19 mouse cellular contexts compared by ENCODE assay signal in the genomic region with DNA sequence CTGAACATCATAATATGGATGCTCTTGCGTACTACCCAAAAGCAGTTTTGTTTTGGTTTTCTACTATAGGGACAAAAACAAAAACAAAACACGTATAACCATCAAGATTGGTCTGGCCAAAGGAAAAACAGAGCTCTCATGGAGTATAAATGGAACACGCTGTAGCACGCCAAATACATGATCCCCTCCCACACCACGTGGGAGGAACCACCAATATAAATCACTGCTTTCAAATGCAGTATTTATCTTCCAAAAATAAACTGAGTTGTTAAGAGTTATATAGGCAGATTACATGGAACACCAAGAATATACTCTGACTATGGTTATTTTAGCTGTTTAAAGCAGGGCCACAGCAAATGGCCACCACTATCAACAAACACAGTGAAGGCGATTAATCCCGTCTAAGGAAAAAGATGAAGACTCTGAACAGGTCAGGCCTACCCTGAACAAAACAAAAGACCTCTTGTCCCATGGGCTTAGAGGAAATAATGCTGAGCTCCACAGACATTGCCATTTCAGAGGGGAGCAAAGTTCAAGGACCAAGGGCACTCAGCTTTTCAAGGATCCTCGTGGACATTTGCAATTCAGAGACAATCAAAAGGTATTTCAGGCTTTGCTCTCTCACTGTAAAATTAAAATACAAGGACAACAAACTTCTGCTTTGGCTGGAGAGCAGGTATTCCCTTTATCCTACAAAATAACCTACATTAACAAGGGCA. TPM values are rescaled to one million over a fixed set of nuclear protein-coding genes. Genes with fewer than 3 reads are reported as not detected.
DNase-seq lines count a peak whose midpoint lies in the region; ATAC-seq and TF ChIP-seq lines count a peak whose summit lies in the region.
"Had no signal": no experiment of that assay in that cellular context is flagged by ENCODE, and none has a peak within 500 bp of the region (broad histone marks: within the 10 kb centered on the region; RNA-seq: fewer than 3 reads in every experiment).

No protein-coding gene starts in this region.

- TF ChIP-seq EP300 in ES-Bruce4 (IDR thresholded peaks at IDR 0.05; ENCODE audit: insufficient read depth, low read depth, low read length) = no peak

- no peak for ATAC-seq in kidney, embryonic 16.5 days (ENCODE audit: low FRiP score, low TSS enrichment)
- ATAC-seq in kidney, embryonic 14.5 days (ENCODE audit: low FRiP score, low TSS enrichment) = no peak
- no peak for ATAC-seq in kidney, postnatal 0 days (replicated peaks; ENCODE audit: low FRiP score, low read depth)
- ATAC-seq in hindbrain, embryonic 12.5 days (ENCODE audit: low FRiP score) = no peak
- ATAC-seq: activated CD4-positive, CD25-positive, alpha-beta regulatory T cell, adult 4 months; intestine, embryonic 16.5 days; lung, postnatal 0 days; midbrain, embryonic 13.5 days had no signal

- DNase-seq in kidney, postnatal 0 days (ENCODE audit: low spot score) = peak; percentile 56
- no peak for DNase-seq in cerebellum, adult 9-10 months
- DNase-seq: adrenal gland, postnatal 25 days; cerebellum, adult 2 months; gastrocnemius, postnatal 25 days; heart, postnatal 14 days had no signal

- peaks cover 4% of the 10 kb centered on the region; the same call in 1 of the 2 replicates for H3K36me3 ChIP-seq in kidney, embryonic 16.5 days (ENCODE audit: insufficient read depth, low read length)
- H3K36me3 ChIP-seq in kidney, embryonic 14.5 days (ENCODE audit: control insufficient read depth, insufficient read depth, low read length) = peaks cover 15% of the 10 kb centered on the region; the same call in 1 of the 2 replicates
- H3K36me3 ChIP-seq in E14TG2a.4 (ENCODE audit: insufficient read depth, low read length) (peaks cover 83% of the 10 kb centered on the region), ES-Bruce4 (ENCODE audit: control insufficient read depth, insufficient read depth, low read length, poor library complexity, severe bottlenecking) (peaks cover 51% of the 10 kb centered on the region)
- H3K36me3 ChIP-seq in kidney, postnatal 0 days (ENCODE audit: insufficient read depth, low read length) = peaks cover 9% of the 10 kb centered on the region; the same call in 1 of the 2 replicates
- H3K36me3 ChIP-seq in hindbrain, embryonic 12.5 days = no peaks in the 10 kb centered on the region
- H3K36me3 ChIP-seq: liver, embryonic 15.5 days; midbrain, embryonic 13.5 days had no signal

- no peak overlapping the region for H3K9ac ChIP-seq in kidney, embryonic 16.5 days (replicated peaks; ENCODE audit: low read length)
- H3K9ac ChIP-seq in kidney, embryonic 14.5 days (ENCODE audit: low read depth, low read length) = no peak overlapping the region
- 0 out of 2 replicates have a peak overlapping the region, but pooled peaks have one; percentile 17 for H3K9ac ChIP-seq in ES-Bruce4 (ENCODE audit: low read depth, poor library complexity, severe bottlenecking)
- H3K9ac ChIP-seq in kidney, postnatal 0 days (ENCODE audit: low read depth, low read length) = no peak overlapping the region
- H3K9ac ChIP-seq in hindbrain, embryonic 12.5 days = no peak overlapping the region
- H3K9ac ChIP-seq: embryonic facial prominence, embryonic 12.5 days; hindbrain, embryonic 14.5 days; liver, embryonic 15.5 days; midbrain, embryonic 13.5 days had no signal

- TF ChIP-seq CTCF in E14TG2a.4 (conservative IDR thresholded peaks at IDR 0.05; ENCODE audit: low read length) (no peak), ES-Bruce4 (IDR thresholded peaks at IDR 0.05; ENCODE audit: low read depth, low read length) (no peak)
- TF ChIP-seq CTCF in kidney, postnatal 0 days (IDR thresholded peaks at IDR 0.05; ENCODE audit: low read depth) = no peak

- H3K4me2 ChIP-seq in kidney, embryonic 16.5 days (replicated peaks; ENCODE audit: low read depth, low read length) = no peak overlapping the region
- no peak overlapping the region for H3K4me2 ChIP-seq in kidney, embryonic 14.5 days (replicated peaks; ENCODE audit: low read depth, low read length)
- no peak overlapping the region for H3K4me2 ChIP-seq in kidney, postnatal 0 days (ENCODE audit: low read length)
- H3K4me2 ChIP-seq in hindbrain, embryonic 12.5 days (replicated peaks) = no peak overlapping the region
- H3K4me2 ChIP-seq: embryonic facial prominence, embryonic 12.5 days; heart, embryonic 11.5 days; hindbrain, embryonic 14.5 days; liver, embryonic 15.5 days; midbrain, embryonic 13.5 days had no signal

- no peak for TF ChIP-seq POLR2A in ES-Bruce4 (IDR thresholded peaks at IDR 0.05; ENCODE audit: insufficient read depth, low read length)

- WGBS in kidney, embryonic 16.5 days = 60% methylated on average over 8 of the region's 8 CpGs
- 59% methylated on average over 8 of the region's 8 CpGs for WGBS in kidney, embryonic 14.5 days
- WGBS in kidney, postnatal 0 days = 62% methylated on average over 8 of the region's 8 CpGs
- WGBS in hindbrain, embryonic 12.5 days = 81% methylated on average over 8 of the region's 8 CpGs

- H3K27ac ChIP-seq in kidney, embryonic 16.5 days (ENCODE audit: low read length) = 0 out of 2 replicates have a peak overlapping the region, but pooled peaks have one; percentile 36
- no peak overlapping the region for H3K27ac ChIP-seq in kidney, embryonic 14.5 days (ENCODE audit: low read depth, low read length)
- H3K27ac ChIP-seq in ES-Bruce4 (ENCODE audit: insufficient read depth, low read length) = peak overlapping the region; percentile 24
- peak overlapping the region; percentile 25; the same call in 1 of the 2 replicates for H3K27ac ChIP-seq in kidney, postnatal 0 days
- H3K27ac ChIP-seq in hindbrain, embryonic 12.5 days = no peak overlapping the region
- H3K27ac ChIP-seq: embryonic facial prominence, embryonic 12.5 days; hindbrain, embryonic 14.5 days; liver, embryonic 15.5 days; midbrain, embryonic 13.5 days had no signal

- no peaks in the 10 kb centered on the region for H3K27me3 ChIP-seq in kidney, embryonic 16.5 days (ENCODE audit: insufficient read depth, low read length)
- H3K27me3 ChIP-seq in kidney, embryonic 14.5 days (ENCODE audit: control insufficient read depth, insufficient read depth, low read length) = no peaks in the 10 kb centered on the region
- H3K27me3 ChIP-seq in E14TG2a.4 (ENCODE audit: insufficient read depth, low read length) = no peaks in the 10 kb centered on the region
- H3K27me3 ChIP-seq in ES-Bruce4 (ENCODE audit: control insufficient read depth, insufficient read depth, low read length, poor library complexity, severe bottlenecking) = no peaks in the 10 kb centered on the region
- H3K27me3 ChIP-seq in kidney, postnatal 0 days (ENCODE audit: insufficient read depth, low read length) = no peaks in the 10 kb centered on the region
- no peaks in the 10 kb centered on the region for H3K27me3 ChIP-seq in hindbrain, embryonic 12.5 days
- H3K27me3 ChIP-seq: embryonic facial prominence, embryonic 12.5 days; liver, embryonic 15.5 days; midbrain, embryonic 13.5 days had no signal

- H3K9me3 ChIP-seq in kidney, embryonic 16.5 days (ENCODE audit: low read length) = no peaks in the 10 kb centered on the region
- H3K9me3 ChIP-seq in kidney, embryonic 14.5 days (ENCODE audit: control insufficient read depth, low read length) = no peaks in the 10 kb centered on the region
- H3K9me3 ChIP-seq in E14TG2a.4 (ENCODE audit: low read length) = no peaks in the 10 kb centered on the region
- peaks cover 54% of the 10 kb centered on the region for H3K9me3 ChIP-seq in ES-Bruce4 (replicated peaks; ENCODE audit: control insufficient read depth, insufficient read depth, low read length, poor library complexity, severe bottlenecking)
- H3K9me3 ChIP-seq in kidney, postnatal 0 days (replicated peaks; ENCODE audit: low read length) = no peaks in the 10 kb centered on the region
- no peaks in the 10 kb centered on the region for H3K9me3 ChIP-seq in hindbrain, embryonic 12.5 days (replicated peaks)
- H3K9me3 ChIP-seq: embryonic facial prominence, embryonic 12.5 days; liver, embryonic 15.5 days; midbrain, embryonic 13.5 days had no signal

- H3K4me3 ChIP-seq in kidney, embryonic 16.5 days (ENCODE audit: low read length) = no peak overlapping the region
- no peak overlapping the region for H3K4me3 ChIP-seq in kidney, embryonic 14.5 days (ENCODE audit: low read length)
- H3K4me3 ChIP-seq in E14TG2a.4 (replicated peaks; ENCODE audit: low read length) (peak overlapping the region; percentile 86), ES-Bruce4 (ENCODE audit: low read depth, low read length) (no peak overlapping the region)
- H3K4me3 ChIP-seq in kidney, postnatal 0 days (replicated peaks; ENCODE audit: low read depth, low read length) = no peak overlapping the region
- no peak overlapping the region for H3K4me3 ChIP-seq in hindbrain, embryonic 12.5 days
- H3K4me3 ChIP-seq: embryonic facial prominence, embryonic 12.5 days; liver, embryonic 15.5 days; midbrain, embryonic 13.5 days had no signal

- H3K4me1 ChIP-seq in kidney, embryonic 16.5 days (ENCODE audit: insufficient read depth, low read length) = peaks cover 18% of the 10 kb centered on the region
- H3K4me1 ChIP-seq in kidney, embryonic 14.5 days (ENCODE audit: control insufficient read depth, insufficient read depth, low read length) = no peaks in the 10 kb centered on the region
- H3K4me1 ChIP-seq in E14TG2a.4 (replicated peaks; ENCODE audit: low read depth, low read length) (peaks cover 73% of the 10 kb centered on the region), ES-Bruce4 (ENCODE audit: control insufficient read depth, insufficient read depth, low read length) (peaks cover 5% of the 10 kb centered on the region)
- H3K4me1 ChIP-seq in kidney, postnatal 0 days (replicated peaks; ENCODE audit: insufficient read depth, low read length) = no peaks in the 10 kb centered on the region; the same call in 1 of the 2 replicates
- H3K4me1 ChIP-seq in hindbrain, embryonic 12.5 days = 0 out of 2 replicates have a peak, but pooled peaks cover 4% of the 10 kb centered on the region

RNA-seq across cellular contexts. Expression of gene Etv5, which starts 30.7 kb away (rescaled TPM):
- 59.9 and 64.6 TPM in 2 replicates for polyA plus RNA-seq in kidney, embryonic 16.5 days (2015; fragmentation: Nextera tagmentation; extraction: Ambion mirVana)
- polyA plus RNA-seq in kidney, embryonic 14.5 days (2014; fragmentation: Nextera tagmentation; extraction: Ambion mirVana) = 43.0 and 68.0 TPM in 2 replicates
- polyA plus RNA-seq in ES-Bruce4 (2011; ENCODE audit: insufficient read depth, insufficient read length, low read depth, missing spikeins) = 130 and 133 TPM in 2 replicates
- 45.8 and 46.7 TPM in 2 replicates for polyA plus RNA-seq in kidney, postnatal 0 days (2015; fragmentation: Nextera tagmentation; extraction: Ambion mirVana)
- 25.4 and 27.3 TPM in 2 replicates for polyA plus RNA-seq in hindbrain, embryonic 12.5 days (2016; fragmentation: Nextera tagmentation; extraction: Ambion mirVana)

Comparison
In these comparisons a context has a peak if more than half of its experiments do, and no peak if none do; other contexts are left out.
1. H3K27ac ChIP-seq: peak in kidney, embryonic 16.5 days (single experiment), ES-Bruce4 (single experiment) and kidney, postnatal 0 days (single experiment); none in kidney, embryonic 14.5 days (single experiment) and hindbrain, embryonic 12.5 days (single experiment).